Mouse (Mus musculus): ENCODE measurements at regions not wholly inside any gene's neighbourhood (a gene's known extent, or its start where the extent isn't known, plus 50 kb on each side); places are given as distances from the start of the nearest gene placed in this dataset.

DNA sequence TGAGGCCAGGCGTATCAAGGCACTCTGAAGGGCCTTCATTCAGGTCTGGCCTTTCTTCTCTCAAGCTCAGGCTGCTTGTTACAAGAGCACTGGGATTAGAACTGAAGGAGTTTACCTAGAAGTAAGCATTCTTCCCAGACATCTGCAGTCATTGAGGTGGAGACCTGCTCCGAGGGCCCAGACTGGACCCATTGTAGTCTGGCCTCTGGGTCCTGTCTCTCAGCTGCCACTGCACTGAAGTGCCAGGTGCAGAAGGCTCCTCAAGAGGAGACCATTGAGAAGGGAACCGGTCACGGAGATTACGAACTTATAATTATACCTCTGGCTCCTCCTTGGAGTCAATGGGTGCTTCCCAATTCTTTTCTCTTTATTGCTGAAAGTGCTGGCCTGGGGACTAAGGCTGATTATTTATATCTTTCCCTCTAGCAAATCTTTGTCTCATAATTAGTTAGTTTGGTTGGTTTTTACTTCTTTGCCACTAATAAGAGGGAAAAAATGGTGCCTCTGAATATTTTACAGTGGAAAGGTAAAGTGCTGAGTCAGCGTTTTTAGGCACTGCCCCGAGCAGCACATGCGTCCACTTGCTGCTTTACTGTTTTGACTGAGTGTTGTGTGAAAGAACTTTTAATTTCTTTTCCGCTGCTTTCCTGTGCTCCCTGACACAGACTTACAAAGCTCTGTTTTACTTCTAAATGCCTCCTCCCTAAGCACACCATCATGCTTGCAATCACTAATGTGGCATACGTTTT is 1202.0 kb downstream of the A830018L16Rik start:
- TF ChIP-seq POLR2A (IDR thresholded peaks at IDR 0.05; ENCODE audit: insufficient read depth, low read length) (no peak), CTCF (IDR thresholded peaks at IDR 0.05; ENCODE audit: low read depth, low read length) (no peak), EP300 (IDR thresholded peaks at IDR 0.05; ENCODE audit: insufficient read depth, low read depth, low read length) (no peak)

All from ES-Bruce4 (cell line).